Mouse (Mus musculus): ENCODE results near the gene Pla2g7. TPM values are rescaled to one million over a fixed set of nuclear protein-coding genes. Genes with fewer than 3 reads are reported as not detected.

Pla2g7 gene
- polyA plus RNA-seq, 1 experiment from 2014 or later, result 9.0 TPM

Other genes starting within 250 kb of the Pla2g7 start
- 9.0 and 11.6 TPM in 2 replicates for gene Adgrf5, start 207.6 kb upstream of the Pla2g7 start, polyA plus RNA-seq (2015; fragmentation: Nextera tagmentation; extraction: Ambion mirVana)
- gene Mep1a, start 65.3 kb upstream of the Pla2g7 start, polyA plus RNA-seq (2015; fragmentation: Nextera tagmentation; extraction: Ambion mirVana), result not detected in 2 replicates
- gene Ankrd66, start 24.5 kb upstream of the Pla2g7 start, polyA plus RNA-seq (2015; fragmentation: Nextera tagmentation; extraction: Ambion mirVana), result 0.19 and 0.22 TPM in 2 replicates
- gene Tdrd6, start 62.2 kb downstream of the Pla2g7 start, polyA plus RNA-seq (2015; fragmentation: Nextera tagmentation; extraction: Ambion mirVana), result 0.03 TPM in 1 of 2 replicates, not detected in the other
- gene Slc25a27, start 99.1 kb downstream of the Pla2g7 start, polyA plus RNA-seq (2015; fragmentation: Nextera tagmentation; extraction: Ambion mirVana), result 48.7 and 50.3 TPM in 2 replicates
- 29.0 and 32.0 TPM in 2 replicates for gene Cyp39a1, start 99.3 kb downstream of the Pla2g7 start, polyA plus RNA-seq (2015; fragmentation: Nextera tagmentation; extraction: Ambion mirVana)
- gene Rcan2, start 233.3 kb downstream of the Pla2g7 start, polyA plus RNA-seq (2015; fragmentation: Nextera tagmentation; extraction: Ambion mirVana), result 2.6 and 3.2 TPM in 2 replicates

Measured in limb, embryonic 13.5 days (tissue).